Mouse (Mus musculus) small intestine, adult 2 months (tissue): ENCODE measurements around the gene Ncapd3.

Source experiments
- CTCF ChIP-seq: fragments of 200-500 bp; IDR thresholded peaks from 2 replicates; pipeline ENCODE4 v1.5.1; 2012; ENCODE audit warnings: low read depth, mild to moderate bottlenecking, control low read depth, inconsistent platforms, low read length, moderate library complexity, mixed read lengths; ENCODE audit not compliant: insufficient replicate concordance, insufficient read length; ENCODE audit errors: extremely low read depth
- POLR2A ChIP-seq: fragments of 200-500 bp; IDR thresholded peaks from 2 replicates; pipeline ENCODE4 v1.6.1; 2012; ENCODE audit warnings: low read depth, mild to moderate bottlenecking, control low read depth, inconsistent platforms, low read length, moderate library complexity

- TF ChIP-seq CTCF (no peak), POLR2A (no peak)
These were observed 24.7 kb upstream of the Ncapd3 start for GRCm38 (mm10) chr9:27005231-27005630.
